Mouse (Mus musculus): ENCODE measurements around the gene Ptrhd1.

- TF ChIP-seq MEF2A (IDR thresholded peaks at IDR 0.05; ENCODE audit: borderline replicate concordance, low read depth, low read length) (no peak), CTCF (conservative IDR thresholded peaks at IDR 0.05 in 1 of 2, IDR thresholded peaks at IDR 0.05 in 1 of 2; ENCODE audit: low read depth in 2 of 2, low read length in 2 of 2) (no peak), POLR2A (IDR thresholded peaks at IDR 0.05; ENCODE audit: low read depth, low read length) (no peak), MAFK (IDR thresholded peaks at IDR 0.05; ENCODE audit: insufficient replicate concordance, low read length) (no peak), UBTF (IDR thresholded peaks at IDR 0.05; ENCODE audit: low read depth, low read length) (no peak), EP300 (IDR thresholded peaks at IDR 0.05; ENCODE audit: low read length) (no peak), MAX (IDR thresholded peaks at IDR 0.05; ENCODE audit: low read length) (no peak), POLR2AphosphoS2 (IDR thresholded peaks at IDR 0.05; ENCODE audit: low read depth, low read length) (no peak), SMC3 (IDR thresholded peaks at IDR 0.05; ENCODE audit: low read depth, low read length) (no peak), ZNF384 (IDR thresholded peaks at IDR 0.05; ENCODE audit: low read depth, low read length) (no peak), ZMIZ1 (IDR thresholded peaks at IDR 0.05; ENCODE audit: low read depth, low read length) (no peak), ZC3H11A (IDR thresholded peaks at IDR 0.05; ENCODE audit: low read depth, low read length) (no peak), MYC (IDR thresholded peaks at IDR 0.05; ENCODE audit: low read depth, low read length) (no peak)
Observed at GRCm38 (mm10) chr12:4202206-4202605, 31.6 kb upstream of the Ptrhd1 start.
